Mouse (Mus musculus): ENCODE data around the gene Nin. TPM values are rescaled to one million over a fixed set of nuclear protein-coding genes. Genes with fewer than 3 reads are reported as not detected.
A peak's percentile ranks its signal among the peaks of the same experiment; 100 is the strongest.
"Not testable (repeated sequence)": the region's sequence is repeated elsewhere in the genome, so short reads cannot be mapped to it uniquely, and the experiment has no call there.

Nin gene
- 9.1 and 10.6 TPM in 2 replicates for polyA plus RNA-seq (2015; fragmentation: Nextera tagmentation; extraction: Ambion mirVana)

DNA sequence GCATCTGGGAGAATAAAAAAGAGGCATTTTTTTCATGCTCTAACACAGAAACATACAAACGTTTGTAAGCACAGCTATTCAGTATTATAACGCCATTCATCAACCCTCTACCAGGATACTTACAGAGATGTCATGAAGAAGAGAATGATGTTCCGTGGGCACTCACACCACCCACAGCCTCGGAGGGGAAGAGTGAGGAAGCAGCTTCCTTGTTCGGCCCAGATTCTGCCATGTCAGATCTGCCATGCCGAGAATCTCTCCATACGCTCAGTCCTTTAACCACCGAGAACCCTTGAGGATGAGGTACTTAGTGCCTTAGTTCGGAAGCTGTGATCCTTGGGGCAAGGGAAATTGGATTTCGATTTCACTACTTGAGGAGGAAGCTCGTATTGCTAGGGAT, at the start of gene Nin:
Gene Nin (minus strand): TSS at position 367 of the 400 bp plus-strand sequence.
- Histone ChIP-seq H3K9ac (replicated peaks) (no peak within 1 kb of the TSS), H3K9me3 (replicated peaks) (no peaks in the 10 kb centered on the region), H3K27ac (replicated peaks) (no peak within 1 kb of the TSS), H3K4me2 (peak within 1 kb of the TSS; percentile 86), H3K27me3 (replicated peaks) (no peaks in the 10 kb centered on the region), H3K36me3 (no peaks in the 10 kb centered on the region), H3K4me1 (peaks cover 33% of the 10 kb centered on the region), H3K4me3 (replicated peaks) (peak within 1 kb of the TSS; percentile 84; the same call in 1 of the 2 replicates)
- WGBS, result 60% methylated on average over 11 of the region's 11 CpGs
- ATAC-seq (ENCODE audit: low FRiP score), result no peak

DNA sequence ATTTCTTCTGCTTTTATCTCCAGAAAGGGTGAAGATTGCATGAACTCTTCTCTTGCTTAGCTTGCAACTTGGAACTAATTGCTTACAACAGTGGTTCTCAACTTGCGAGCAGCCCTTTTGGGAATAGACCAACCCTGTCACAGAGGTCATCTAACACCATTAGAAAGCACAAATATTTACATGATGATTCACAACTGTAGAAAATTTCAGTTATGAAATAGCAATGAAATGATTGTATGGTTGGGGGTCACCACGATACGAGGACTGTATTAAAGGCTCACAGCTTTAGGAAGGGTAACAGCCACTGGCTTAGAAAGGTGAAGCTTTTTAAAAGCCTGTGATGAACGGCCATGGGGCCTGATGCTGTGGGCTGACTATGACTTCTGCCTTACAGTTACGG, 47.5 kb upstream of the Nin start:
- H3K4me2 ChIP-seq, result no peak overlapping the region
- H3K27ac ChIP-seq (replicated peaks), result no peak overlapping the region
- no peak overlapping the region for H3K9ac ChIP-seq (replicated peaks)
- WGBS, result 77% methylated on average over 5 of the region's 5 CpGs
- no peak for ATAC-seq (ENCODE audit: low FRiP score)
- no peaks in the 10 kb centered on the region for H3K9me3 ChIP-seq (replicated peaks)
- H3K36me3 ChIP-seq, result no peaks in the 10 kb centered on the region
- H3K4me3 ChIP-seq (replicated peaks), result no peak overlapping the region
- no peaks in the 10 kb centered on the region for H3K4me1 ChIP-seq
- H3K27me3 ChIP-seq (replicated peaks), result no peaks in the 10 kb centered on the region

DNA sequence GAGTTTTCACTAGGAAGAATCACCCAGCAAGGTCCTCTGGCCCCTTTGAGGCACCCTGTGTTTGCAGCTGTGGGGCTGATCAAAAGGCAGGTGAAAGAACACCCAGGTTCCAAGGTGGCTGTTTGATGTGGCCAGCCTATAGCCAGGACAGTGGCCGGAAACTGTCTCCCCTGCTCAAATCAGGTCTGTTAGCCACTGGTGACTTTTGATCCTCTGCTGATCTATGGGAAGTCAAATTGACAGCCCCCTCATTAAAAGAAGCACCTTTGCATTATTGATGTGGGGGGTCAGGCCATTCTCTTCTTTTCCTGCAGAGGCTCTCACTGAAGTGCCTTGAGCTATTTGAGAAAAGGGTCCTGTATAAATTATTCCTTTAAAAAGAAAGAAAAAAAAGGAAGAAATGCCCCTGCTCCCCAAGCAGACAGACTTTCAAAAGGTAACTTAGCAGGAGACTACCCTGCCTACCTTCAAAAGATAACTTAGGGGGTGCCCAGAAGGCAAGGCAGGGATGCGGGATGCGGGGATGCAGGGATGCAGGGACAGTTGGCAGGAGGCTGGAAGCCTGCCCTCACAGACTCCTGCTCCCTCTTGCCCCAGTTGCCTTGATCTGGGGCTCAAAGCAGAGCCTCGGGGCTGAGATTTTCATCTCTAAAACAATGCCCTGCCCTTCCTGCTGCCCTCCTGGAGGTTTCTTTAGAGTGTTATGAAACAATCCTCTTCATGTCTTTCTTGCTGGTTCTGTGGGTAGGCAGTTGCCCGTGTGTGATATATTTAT, 44.0 kb upstream of the Nin start:
- no peak for ATAC-seq (ENCODE audit: low FRiP score)
- H3K27ac ChIP-seq (replicated peaks), result no peak overlapping the region

DNA sequence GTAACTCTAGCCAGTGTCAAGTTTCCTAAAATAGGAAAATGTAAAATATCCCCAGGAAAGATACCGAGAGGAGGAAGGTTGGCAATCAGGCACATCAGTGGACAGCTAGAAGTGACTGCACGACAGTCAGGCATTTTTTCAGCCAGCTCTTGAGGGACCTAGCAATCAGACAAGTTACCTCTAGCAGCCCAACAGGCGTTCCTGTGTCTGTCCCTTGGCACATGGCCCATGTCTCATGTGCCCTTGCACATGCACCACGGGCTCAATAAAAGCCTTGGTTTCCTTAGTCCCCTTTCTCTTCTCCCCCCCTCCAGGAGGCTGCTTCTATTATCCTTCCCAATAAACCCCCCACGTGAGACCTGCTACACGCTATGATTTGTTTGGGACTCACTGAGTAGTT, 42.7 kb upstream of the Nin start:
- no peak overlapping the region for H3K9ac ChIP-seq (replicated peaks)
- H3K4me3 ChIP-seq (replicated peaks), result no peak overlapping the region
- H3K27ac ChIP-seq (replicated peaks), result no peak overlapping the region
- no peaks in the 10 kb centered on the region for H3K4me1 ChIP-seq
- no peak for ATAC-seq (ENCODE audit: low FRiP score)
- no peaks in the 10 kb centered on the region for H3K27me3 ChIP-seq (replicated peaks)
- 62% methylated on average over 6 of the region's 6 CpGs for WGBS
- no peak overlapping the region for H3K4me2 ChIP-seq
- no peaks in the 10 kb centered on the region for H3K36me3 ChIP-seq
- no peaks in the 10 kb centered on the region for H3K9me3 ChIP-seq (replicated peaks)

More for the DNA sequence above, 44.0 kb upstream of the Nin start:
- WGBS, result 52% methylated on average over 5 of the region's 5 CpGs
- Histone ChIP-seq H3K36me3 (no peaks in the 10 kb centered on the region), H3K27me3 (replicated peaks) (no peaks in the 10 kb centered on the region), H3K4me2 (no peak overlapping the region), H3K9ac (replicated peaks) (no peak overlapping the region), H3K9me3 (replicated peaks) (no peaks in the 10 kb centered on the region), H3K4me3 (replicated peaks) (no peak overlapping the region), H3K4me1 (no peaks in the 10 kb centered on the region)

DNA sequence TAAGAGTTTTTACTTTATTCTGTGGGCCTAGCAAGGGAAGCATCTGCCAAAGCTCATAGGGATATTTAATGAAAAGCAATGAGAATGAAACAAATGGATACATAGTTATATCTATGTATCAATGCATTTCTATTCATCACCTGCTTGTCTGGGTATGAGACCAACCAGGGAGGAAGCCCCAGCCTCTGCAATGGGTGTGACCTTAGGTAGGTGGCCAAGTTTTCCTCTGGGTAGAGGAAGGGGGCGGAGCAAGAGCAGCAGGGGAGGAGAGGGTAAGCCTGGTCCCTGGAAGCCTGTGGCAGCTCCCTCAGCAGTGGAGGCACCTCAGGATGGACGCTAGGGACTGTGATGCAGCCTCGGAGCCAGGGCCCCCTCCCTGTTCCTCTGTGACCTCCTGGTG, 40.3 kb upstream of the Nin start, which contains the start of gene Abhd12b:
Gene Abhd12b (plus strand): TSS at position 301 of the 400 bp plus-strand sequence.
- Histone ChIP-seq H3K27ac (replicated peaks) (no peak within 1 kb of the TSS), H3K27me3 (replicated peaks) (no peaks in the 10 kb centered on the region), H3K9ac (replicated peaks) (no peak within 1 kb of the TSS), H3K4me1 (peaks cover 3% of the 10 kb centered on the region), H3K36me3 (no peaks in the 10 kb centered on the region), H3K4me2 (no peak within 1 kb of the TSS), H3K9me3 (replicated peaks) (no peaks in the 10 kb centered on the region), H3K4me3 (replicated peaks) (no peak within 1 kb of the TSS)
- ATAC-seq (ENCODE audit: low FRiP score), result no peak
- 58% methylated on average over 3 of the region's 3 CpGs for WGBS

DNA sequence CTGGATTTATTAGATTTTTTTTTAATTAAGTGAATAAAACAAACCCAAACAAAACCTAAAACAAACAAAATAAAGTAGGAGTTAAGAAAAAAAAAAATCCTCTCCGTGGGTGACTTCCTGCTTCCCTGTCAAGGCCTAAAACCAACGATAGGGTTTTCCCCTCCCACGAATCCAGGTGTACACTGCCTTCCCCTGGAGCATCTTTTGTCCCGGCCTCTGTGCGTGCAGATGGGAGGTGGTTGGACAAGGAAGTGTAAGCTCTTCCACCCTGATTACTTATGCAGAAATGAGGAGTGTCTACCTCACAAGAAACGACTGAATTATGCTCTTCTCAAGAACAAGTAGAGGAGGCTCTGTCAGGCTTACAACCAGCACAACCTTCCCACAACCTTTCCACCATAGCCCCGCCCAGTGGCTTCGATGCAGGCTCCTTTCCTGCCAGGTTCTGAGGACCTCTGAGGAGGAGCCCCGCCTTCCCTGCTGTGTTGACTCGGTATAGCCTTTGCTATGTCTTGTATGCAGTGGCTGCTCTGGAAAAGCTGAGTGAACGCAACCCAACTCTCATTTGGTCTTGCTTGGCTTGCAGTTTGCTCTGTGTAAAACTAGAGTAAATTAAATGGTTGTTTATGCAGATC, 35.2 kb upstream of the Nin start:
- Histone ChIP-seq H3K4me1 (peaks cover 22% of the 10 kb centered on the region), H3K36me3 (no peaks in the 10 kb centered on the region), H3K9ac (replicated peaks) (no peak overlapping the region), H3K4me2 (peak overlapping the region; percentile 50), H3K4me3 (replicated peaks) (0 out of 2 replicates have a peak overlapping the region, but pooled peaks have one; percentile 8), H3K27ac (replicated peaks) (peak overlapping the region; percentile 65), H3K27me3 (replicated peaks) (no peaks in the 10 kb centered on the region), H3K9me3 (replicated peaks) (no peaks in the 10 kb centered on the region)
- peak; percentile 70 for ATAC-seq (ENCODE audit: low FRiP score)
- 12% methylated on average over 11 of the region's 11 CpGs for WGBS

DNA sequence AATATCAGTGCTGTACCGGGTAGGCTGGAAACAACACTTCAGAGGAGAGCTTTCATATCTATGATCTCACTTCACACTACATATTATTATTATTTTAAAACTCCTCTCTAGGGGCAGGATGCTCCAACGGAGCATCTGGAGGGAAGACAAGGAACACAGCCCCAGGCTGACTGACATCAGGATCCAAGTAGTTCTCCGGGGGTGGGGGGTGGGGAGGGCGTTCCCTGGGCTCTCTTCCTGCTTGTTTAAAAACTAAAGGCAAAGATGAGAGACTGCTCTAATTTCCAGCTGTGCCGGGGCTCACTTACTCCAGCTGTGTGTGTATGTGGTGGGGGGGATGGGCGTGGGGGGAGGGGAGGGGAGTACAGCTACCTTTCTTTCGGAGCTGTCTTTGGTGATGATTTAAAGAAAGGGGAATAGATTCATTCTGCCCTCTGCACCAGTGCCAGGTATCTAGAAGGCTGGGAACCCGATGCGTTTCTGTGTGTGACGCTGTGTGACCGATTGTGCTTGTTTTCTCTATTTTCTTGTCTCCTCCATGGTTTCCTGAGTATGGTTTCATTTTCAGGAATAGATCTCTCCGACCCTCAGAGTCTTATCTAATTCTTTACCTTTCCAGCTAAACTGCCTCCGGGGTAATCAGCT, 34.6 kb upstream of the Nin start:
- H3K27me3 ChIP-seq (replicated peaks), result no peaks in the 10 kb centered on the region
- no peaks in the 10 kb centered on the region for H3K9me3 ChIP-seq (replicated peaks)
- WGBS, result 5% methylated on average over 13 of the region's 13 CpGs
- H3K27ac ChIP-seq (replicated peaks), result peak overlapping the region; percentile 48; the same call in 1 of the 2 replicates
- ATAC-seq (ENCODE audit: low FRiP score), result 0 out of 2 replicates have a peak, but pooled peaks have one; percentile 27
- H3K36me3 ChIP-seq, result no peaks in the 10 kb centered on the region
- H3K9ac ChIP-seq (replicated peaks), result no peak overlapping the region
- H3K4me1 ChIP-seq, result peaks cover 22% of the 10 kb centered on the region
- peak overlapping the region; percentile 50 for H3K4me2 ChIP-seq
- H3K4me3 ChIP-seq (replicated peaks), result peak overlapping the region; percentile 8; the same call in 1 of the 2 replicates

DNA sequence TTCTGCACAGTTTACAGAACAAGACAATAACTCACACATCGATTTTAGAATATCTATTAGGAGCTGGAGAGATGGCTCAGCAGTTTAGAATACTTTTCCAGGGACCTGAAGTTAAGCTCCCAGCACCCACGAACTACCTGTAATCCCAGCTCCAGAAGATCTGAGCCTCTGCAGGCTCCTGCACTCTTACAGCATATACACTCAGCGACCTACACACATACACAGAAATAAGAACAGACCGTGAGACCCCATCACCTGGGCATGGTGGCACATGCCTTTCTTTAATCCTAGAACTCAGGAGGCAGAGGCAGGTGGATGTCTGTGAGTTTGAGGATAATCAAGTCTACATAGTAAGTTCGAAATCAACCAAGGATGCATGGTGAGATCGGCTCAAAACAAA, 32.1 kb upstream of the Nin start:
- Histone ChIP-seq H3K4me1 (peaks cover 22% of the 10 kb centered on the region), H3K36me3 (no peaks in the 10 kb centered on the region), H3K9me3 (replicated peaks) (no peaks in the 10 kb centered on the region), H3K4me2 (no peak overlapping the region), H3K4me3 (replicated peaks) (no peak overlapping the region), H3K9ac (replicated peaks) (no peak overlapping the region), H3K27me3 (replicated peaks) (no peaks in the 10 kb centered on the region), H3K27ac (replicated peaks) (no peak overlapping the region)
- ATAC-seq (ENCODE audit: low FRiP score), result no peak
- WGBS, result 92% methylated on average over 6 of the region's 6 CpGs

DNA sequence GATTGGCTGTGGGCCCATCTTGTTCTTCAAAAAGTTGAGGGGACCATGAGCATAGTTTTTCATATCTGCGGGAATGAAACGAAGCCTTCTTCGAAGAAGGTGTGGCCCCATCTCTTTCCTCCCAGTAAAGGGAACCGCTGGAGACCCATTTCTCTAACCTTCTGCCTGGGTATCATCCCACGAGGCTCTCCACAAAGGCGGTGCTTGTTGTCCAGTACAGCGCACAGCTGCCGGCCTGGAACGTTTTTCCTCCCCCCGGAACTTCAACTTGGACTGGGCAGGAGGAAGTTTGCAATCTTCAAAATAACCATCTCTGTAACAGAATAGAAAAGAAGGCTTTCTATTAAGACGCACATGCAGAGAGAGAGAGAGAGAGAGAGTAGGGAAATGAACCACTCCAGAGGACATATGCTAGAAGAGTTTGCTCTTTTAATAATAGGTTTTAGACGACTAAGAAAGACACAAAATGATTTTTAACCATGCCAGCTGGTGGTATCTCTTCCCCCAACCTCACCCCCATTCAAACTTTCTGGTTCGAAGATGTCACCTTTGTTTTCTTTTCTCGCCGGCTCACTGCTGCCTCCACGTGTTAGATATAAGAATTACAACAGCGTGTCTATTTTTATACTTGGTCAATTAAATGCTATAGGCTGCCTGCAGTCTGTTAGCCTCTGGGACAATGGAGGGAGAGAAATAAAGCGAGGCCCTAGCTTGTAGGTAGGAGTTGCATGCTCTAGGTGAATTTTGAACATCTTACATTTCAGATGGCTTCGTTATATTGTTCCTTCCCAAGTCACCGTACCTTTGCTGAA, 31.3 kb upstream of the Nin start:
- no peak overlapping the region for H3K9ac ChIP-seq (replicated peaks)
- H3K36me3 ChIP-seq, result no peaks in the 10 kb centered on the region
- 43% methylated on average over 20 of the region's 20 CpGs for WGBS
- H3K9me3 ChIP-seq (replicated peaks), result no peaks in the 10 kb centered on the region
- 0 out of 2 replicates have a peak overlapping the region, but pooled peaks have one; percentile 35 for H3K27ac ChIP-seq (replicated peaks)
- ATAC-seq (ENCODE audit: low FRiP score), result no peak
- no peaks in the 10 kb centered on the region for H3K27me3 ChIP-seq (replicated peaks)
- peaks cover 22% of the 10 kb centered on the region for H3K4me1 ChIP-seq
- H3K4me2 ChIP-seq, result peak overlapping the region; percentile 29
- no peak overlapping the region for H3K4me3 ChIP-seq (replicated peaks)

DNA sequence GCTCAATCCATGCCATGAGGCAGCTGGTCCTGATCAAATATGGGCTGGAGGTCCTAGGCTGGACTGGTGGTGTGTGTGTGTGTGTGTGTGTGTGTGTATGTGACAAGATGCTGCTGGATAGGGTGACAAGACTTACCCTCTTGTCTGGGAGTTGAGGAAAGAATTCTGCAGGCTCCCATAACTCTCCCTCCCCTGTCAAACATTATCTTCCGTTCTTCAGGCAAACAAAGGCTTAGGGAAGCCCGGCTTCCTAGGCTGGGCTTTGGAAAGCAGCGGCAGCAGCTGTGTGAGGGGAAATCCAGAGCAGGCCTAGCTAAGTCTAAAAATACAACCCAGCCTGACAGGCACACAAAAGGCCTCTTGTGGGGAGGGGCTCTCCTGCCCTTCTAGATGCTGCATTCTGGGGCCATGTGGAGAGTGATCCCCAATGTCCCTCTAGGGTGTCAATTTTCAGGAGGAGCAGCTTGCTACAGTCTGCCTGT, 30.6 kb upstream of the Nin start:
- not testable (repeated sequence) for H3K9me3 ChIP-seq (replicated peaks); H3K9ac ChIP-seq (replicated peaks); H3K27me3 ChIP-seq (replicated peaks); H3K4me2 ChIP-seq; H3K36me3 ChIP-seq; H3K4me3 ChIP-seq (replicated peaks); ATAC-seq (ENCODE audit: low FRiP score)
- peak overlapping the region; percentile 45; the same call in 1 of the 2 replicates for H3K27ac ChIP-seq (replicated peaks)
- WGBS, result 11% methylated on average over 3 of the region's 3 CpGs
- H3K4me1 ChIP-seq, result peaks cover 22% of the 10 kb centered on the region
